In genomic region chr10:37841842-37842241, GRCm38 (mm10) we compare ENCODE assay signal across 21 mouse cellular contexts.
A peak's percentile ranks its signal among the peaks of the same experiment; 100 is the strongest.
DNase-seq lines count a peak whose midpoint lies in the region; ATAC-seq lines count a peak whose summit lies in the region.
"Had no signal": no experiment of that assay in that cellular context is flagged by ENCODE, and none has a peak within 500 bp of the region (broad histone marks: within the 10 kb centered on the region; RNA-seq: fewer than 3 reads in every experiment).

No protein-coding gene starts in this region.

- no peak overlapping the region for H3K9ac ChIP-seq in embryonic facial prominence, embryonic 14.5 days (ENCODE audit: low read depth, low read length)
- H3K9ac ChIP-seq: embryonic facial prominence, embryonic 15.5 days; forebrain, embryonic 15.5 days; liver, embryonic 12.5 days; midbrain, embryonic 15.5 days had no signal

- H3K4me1 ChIP-seq in embryonic facial prominence, embryonic 14.5 days (ENCODE audit: control insufficient read depth, insufficient read depth, low read length): no peaks in the 10 kb centered on the region
- H3K4me1 ChIP-seq in embryonic facial prominence, embryonic 10.5 days: no peaks in the 10 kb centered on the region
- H3K4me1 ChIP-seq: embryonic facial prominence, embryonic 15.5 days; heart, embryonic 10.5 days; liver, embryonic 12.5 days; midbrain, embryonic 15.5 days had no signal

- no peaks in the 10 kb centered on the region for H3K36me3 ChIP-seq in embryonic facial prominence, embryonic 14.5 days (ENCODE audit: control insufficient read depth, insufficient read depth, low read length)
- no peaks in the 10 kb centered on the region for H3K36me3 ChIP-seq in embryonic facial prominence, embryonic 10.5 days (replicated peaks)
- H3K36me3 ChIP-seq: embryonic facial prominence, embryonic 15.5 days; forebrain, embryonic 15.5 days; G1E; heart, embryonic 10.5 days; liver, embryonic 12.5 days; midbrain, embryonic 15.5 days had no signal

- H3K4me2 ChIP-seq in embryonic facial prominence, embryonic 14.5 days (ENCODE audit: low read depth, low read length): no peak overlapping the region
- H3K4me2 ChIP-seq: embryonic facial prominence, embryonic 15.5 days; forebrain, embryonic 15.5 days; liver, embryonic 12.5 days; midbrain, embryonic 15.5 days had no signal

- H3K9me3 ChIP-seq in embryonic facial prominence, embryonic 14.5 days (ENCODE audit: control insufficient read depth, low read length): no peaks in the 10 kb centered on the region
- H3K9me3 ChIP-seq in embryonic facial prominence, embryonic 10.5 days: no peaks in the 10 kb centered on the region
- H3K9me3 ChIP-seq: embryonic facial prominence, embryonic 15.5 days; forebrain, embryonic 15.5 days; G1E; heart, embryonic 10.5 days; liver, embryonic 12.5 days; midbrain, embryonic 15.5 days had no signal

- 63% methylated on average over 2 of the region's 2 CpGs for WGBS in embryonic facial prominence, embryonic 14.5 days
- 52% methylated on average over 2 of the region's 2 CpGs for WGBS in embryonic facial prominence, embryonic 10.5 days

- H3K4me3 ChIP-seq in embryonic facial prominence, embryonic 14.5 days (ENCODE audit: low read depth, low read length): no peak overlapping the region
- no peak overlapping the region for H3K4me3 ChIP-seq in embryonic facial prominence, embryonic 10.5 days
- H3K4me3 ChIP-seq: embryonic facial prominence, embryonic 15.5 days; forebrain, embryonic 15.5 days; heart, embryonic 10.5 days; liver, embryonic 12.5 days; midbrain, embryonic 15.5 days had no signal

- H3K27me3 ChIP-seq in embryonic facial prominence, embryonic 14.5 days (replicated peaks; ENCODE audit: control insufficient read depth, insufficient read depth, low read length): no peaks in the 10 kb centered on the region
- no peaks in the 10 kb centered on the region for H3K27me3 ChIP-seq in embryonic facial prominence, embryonic 10.5 days (replicated peaks; ENCODE audit: low read depth, poor library complexity, severe bottlenecking)
- H3K27me3 ChIP-seq: embryonic facial prominence, embryonic 15.5 days; forebrain, embryonic 15.5 days; liver, embryonic 12.5 days; midbrain, embryonic 15.5 days had no signal

- ATAC-seq in embryonic facial prominence, embryonic 14.5 days (ENCODE audit: low read depth): no peak
- ATAC-seq: forebrain, embryonic 15.5 days; liver, embryonic 12.5 days; midbrain, embryonic 15.5 days had no signal

- DNase-seq in embryonic facial prominence, embryonic 14.5 days (ENCODE audit: low spot score): peak; percentile 4
- no peak for DNase-seq in embryonic facial prominence, embryonic 10.5 days (ENCODE audit: low spot score)
- peak; percentile 33 for DNase-seq in kidney, adult 9 months
- DNase-seq in kidney, postnatal 14 days: no peak
- peak; percentile 48 for DNase-seq in A20 (ENCODE audit: low read depth, low spot score)
- DNase-seq in adrenal gland, postnatal 14 days: peak; percentile 14
- no peak for DNase-seq in cerebellum, adult 11-12 months
- DNase-seq in cerebellum, adult 8-10 months: no peak
- DNase-seq: B cell, adult 2 months; cerebellum, adult 18-20 months; gastrocnemius, postnatal 10 days; layer of hippocampus, postnatal 36 days; left cerebral cortex, postnatal 4 days; right cerebral cortex, postnatal 25 days; thymus, postnatal 4 days had no signal

- H3K27ac ChIP-seq in embryonic facial prominence, embryonic 14.5 days (replicated peaks; ENCODE audit: low read depth, low read length): no peak overlapping the region
- H3K27ac ChIP-seq in embryonic facial prominence, embryonic 10.5 days (replicated peaks): no peak overlapping the region
- H3K27ac ChIP-seq: embryonic facial prominence, embryonic 15.5 days; forebrain, embryonic 15.5 days; heart, embryonic 10.5 days; liver, embryonic 12.5 days; midbrain, embryonic 15.5 days had no signal

Comparison
In these comparisons a context has a peak if more than half of its experiments do, and no peak if none do; other contexts are left out.
1. DNase-seq: peak in embryonic facial prominence, embryonic 14.5 days (single experiment), kidney, adult 9 months (single experiment), A20 (single experiment) and adrenal gland, postnatal 14 days (single experiment); none in embryonic facial prominence, embryonic 10.5 days (single experiment), kidney, postnatal 14 days (single experiment), cerebellum, adult 11-12 months (single experiment) and cerebellum, adult 8-10 months (single experiment).